Mouse (Mus musculus): ENCODE results near the gene Siah1a. TPM values are rescaled to one million over a fixed set of nuclear protein-coding genes. Genes with fewer than 3 reads are reported as not detected.

Siah1a gene
- total and polyA plus RNA-seq, 2 experiments from 2014 or later, result 31.0 to 40.4 TPM

- ATAC-seq (ENCODE audit: insufficient read depth, low read depth), result peak; percentile 46; the same call in 1 of the 2 replicates
- DNase-seq (ENCODE audit: low spot score), result no peak
- H3K9ac ChIP-seq (replicated peaks; ENCODE audit: low read depth, low read length), result no peak overlapping the region
- no peak overlapping the region for H3K4me3 ChIP-seq (ENCODE audit: low read depth, low read length)
- no peak overlapping the region for H3K4me2 ChIP-seq (ENCODE audit: low read depth, low read length)
- no peaks in the 10 kb centered on the region for H3K9me3 ChIP-seq (replicated peaks; ENCODE audit: control insufficient read depth, low read length)
- WGBS, result 72% methylated on average over 9 of the region's 9 CpGs
- no peaks in the 10 kb centered on the region for H3K27me3 ChIP-seq (ENCODE audit: control insufficient read depth, insufficient read depth, low read length)
- H3K4me1 ChIP-seq (ENCODE audit: control insufficient read depth, insufficient read depth), result peaks cover 19% of the 10 kb centered on the region
- no peak overlapping the region for H3K27ac ChIP-seq (ENCODE audit: low read depth)
- no peaks in the 10 kb centered on the region for H3K36me3 ChIP-seq (replicated peaks; ENCODE audit: control insufficient read depth, insufficient read depth, low read length)
- TF ChIP-seq CTCF (IDR thresholded peaks at IDR 0.05; ENCODE audit: low read depth), result no peak
- TF ChIP-seq EP300 (IDR thresholded peaks at IDR 0.05; ENCODE audit: low read depth), result no peak
Measured at GRCm38 (mm10) chr8:86766548-86767211, 20.9 kb upstream of the Siah1a start.

GRCm38 (mm10) chr8:86765669-86766068 is 19.9 kb upstream of the Siah1a start:
- ATAC-seq (ENCODE audit: insufficient read depth, low read depth), result no peak
- H3K4me3 ChIP-seq (ENCODE audit: low read depth, low read length), result no peak overlapping the region
- WGBS, result 88% methylated on average over 8 of the region's 8 CpGs
- H3K27ac ChIP-seq (ENCODE audit: low read depth), result no peak overlapping the region
- no peak for DNase-seq (ENCODE audit: low spot score)
- no peak overlapping the region for H3K9ac ChIP-seq (replicated peaks; ENCODE audit: low read depth, low read length)
- TF ChIP-seq EP300 (IDR thresholded peaks at IDR 0.05; ENCODE audit: low read depth), result no peak
- no peak for TF ChIP-seq CTCF (IDR thresholded peaks at IDR 0.05; ENCODE audit: low read depth)
- H3K4me2 ChIP-seq (ENCODE audit: low read depth, low read length), result no peak overlapping the region
- no peaks in the 10 kb centered on the region for H3K36me3 ChIP-seq (replicated peaks; ENCODE audit: control insufficient read depth, insufficient read depth, low read length)
- no peaks in the 10 kb centered on the region for H3K9me3 ChIP-seq (replicated peaks; ENCODE audit: control insufficient read depth, low read length)
- no peaks in the 10 kb centered on the region for H3K27me3 ChIP-seq (ENCODE audit: control insufficient read depth, insufficient read depth, low read length)
- peaks cover 19% of the 10 kb centered on the region for H3K4me1 ChIP-seq (ENCODE audit: control insufficient read depth, insufficient read depth)

DNA sequence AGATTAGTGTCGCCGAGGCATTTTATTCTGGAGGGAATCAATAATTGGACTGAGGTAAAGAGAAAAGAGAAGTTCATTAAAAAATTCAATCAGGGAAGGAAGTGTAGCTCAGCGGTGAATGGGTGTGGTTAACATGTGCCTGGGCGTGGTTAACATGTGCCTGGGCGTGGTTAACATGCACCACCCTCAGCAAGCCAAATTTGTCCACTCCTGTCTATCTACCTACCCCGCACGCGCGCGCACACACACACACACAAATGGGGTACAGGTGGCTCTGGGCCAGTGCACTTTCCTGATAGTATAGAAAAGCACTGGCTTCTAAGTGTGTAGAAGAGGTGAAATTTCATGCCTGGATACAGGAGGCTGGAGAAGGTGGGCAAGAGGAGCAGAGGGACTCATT is 19.4 kb upstream of the Siah1a start:
- 85% methylated on average over 10 of the region's 10 CpGs for WGBS

DNA sequence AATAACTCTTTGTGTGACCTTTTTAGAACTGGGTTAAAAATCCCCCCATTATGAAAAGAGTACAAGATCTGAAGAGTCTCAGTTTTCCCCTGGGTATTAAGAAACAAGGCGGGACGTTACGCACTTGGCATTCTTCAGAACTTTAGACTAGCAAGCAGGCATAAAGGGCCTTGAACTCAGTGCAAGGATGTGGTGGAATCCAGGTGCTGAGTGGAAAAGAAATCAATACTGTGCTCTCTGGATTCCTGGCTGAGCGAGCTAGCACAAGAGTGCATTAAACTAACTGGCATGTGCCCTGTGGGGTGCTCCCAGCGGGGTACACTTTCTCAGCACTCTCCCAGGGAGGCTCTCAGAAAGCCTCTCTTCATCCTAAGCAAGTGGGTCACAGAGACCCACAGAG is 17.1 kb upstream of the Siah1a start:
- H3K9ac ChIP-seq (replicated peaks; ENCODE audit: low read depth, low read length), result no peak overlapping the region
- DNase-seq (ENCODE audit: low spot score) (no peak), ATAC-seq (ENCODE audit: insufficient read depth, low read depth) (no peak)
- WGBS, result 68% methylated on average over 5 of the region's 5 CpGs
- 0 out of 2 replicates have a peak, but pooled peaks cover 16% of the 10 kb centered on the region for H3K4me1 ChIP-seq (ENCODE audit: control insufficient read depth, insufficient read depth)
- H3K27ac ChIP-seq (ENCODE audit: low read depth), result no peak overlapping the region
- no peak overlapping the region for H3K4me3 ChIP-seq (ENCODE audit: low read depth, low read length)
- H3K4me2 ChIP-seq (ENCODE audit: low read depth, low read length), result no peak overlapping the region
- no peaks in the 10 kb centered on the region for H3K27me3 ChIP-seq (ENCODE audit: control insufficient read depth, insufficient read depth, low read length)
- no peaks in the 10 kb centered on the region for H3K9me3 ChIP-seq (replicated peaks; ENCODE audit: control insufficient read depth, low read length)
- TF ChIP-seq CTCF (IDR thresholded peaks at IDR 0.05; ENCODE audit: low read depth) (no peak), EP300 (IDR thresholded peaks at IDR 0.05; ENCODE audit: low read depth) (no peak)
- no peaks in the 10 kb centered on the region for H3K36me3 ChIP-seq (replicated peaks; ENCODE audit: control insufficient read depth, insufficient read depth, low read length)

More for the DNA sequence above, 19.4 kb upstream of the Siah1a start:
- H3K9ac ChIP-seq (replicated peaks; ENCODE audit: low read depth, low read length), result no peak overlapping the region
- no peaks in the 10 kb centered on the region for H3K27me3 ChIP-seq (ENCODE audit: control insufficient read depth, insufficient read depth, low read length)
- no peak overlapping the region for H3K27ac ChIP-seq (ENCODE audit: low read depth)
- ATAC-seq (ENCODE audit: insufficient read depth, low read depth), result no peak
- H3K4me1 ChIP-seq (ENCODE audit: control insufficient read depth, insufficient read depth), result peaks cover 19% of the 10 kb centered on the region
- H3K9me3 ChIP-seq (replicated peaks; ENCODE audit: control insufficient read depth, low read length), result no peaks in the 10 kb centered on the region
- DNase-seq (ENCODE audit: low spot score), result no peak
- no peak overlapping the region for H3K4me2 ChIP-seq (ENCODE audit: low read depth, low read length)
- H3K36me3 ChIP-seq (replicated peaks; ENCODE audit: control insufficient read depth, insufficient read depth, low read length), result no peaks in the 10 kb centered on the region
- H3K4me3 ChIP-seq (ENCODE audit: low read depth, low read length), result no peak overlapping the region
- no peak for TF ChIP-seq CTCF (IDR thresholded peaks at IDR 0.05; ENCODE audit: low read depth)
- no peak for TF ChIP-seq EP300 (IDR thresholded peaks at IDR 0.05; ENCODE audit: low read depth)

DNA sequence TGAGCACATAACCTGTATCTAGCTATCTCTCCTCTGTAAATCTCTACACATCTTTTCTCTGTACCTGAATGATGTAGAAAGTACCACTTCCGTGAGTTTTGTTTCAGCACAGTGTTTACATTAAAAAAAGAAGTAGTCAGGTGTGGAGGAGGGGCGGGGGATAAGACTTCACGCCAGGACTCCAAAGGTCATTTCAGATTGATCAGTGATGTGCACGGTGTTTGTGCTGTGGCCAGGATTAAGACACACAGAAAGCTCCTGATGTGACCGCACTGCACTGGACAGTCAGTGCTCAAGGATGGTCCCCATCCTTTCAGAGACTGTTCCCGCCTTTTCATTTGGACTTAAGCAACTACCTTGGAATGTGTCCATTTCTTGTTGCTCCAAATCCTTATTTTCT is 15.0 kb upstream of the Siah1a start:
- DNase-seq (ENCODE audit: low spot score) (no peak), ATAC-seq (ENCODE audit: insufficient read depth, low read depth) (no peak)
- no peaks in the 10 kb centered on the region for H3K9me3 ChIP-seq (replicated peaks; ENCODE audit: control insufficient read depth, low read length)
- no peak overlapping the region for H3K27ac ChIP-seq (ENCODE audit: low read depth)
- TF ChIP-seq EP300 (IDR thresholded peaks at IDR 0.05; ENCODE audit: low read depth) (no peak), CTCF (IDR thresholded peaks at IDR 0.05; ENCODE audit: low read depth) (no peak)
- H3K9ac ChIP-seq (replicated peaks; ENCODE audit: low read depth, low read length), result no peak overlapping the region
- no peaks in the 10 kb centered on the region for H3K27me3 ChIP-seq (ENCODE audit: control insufficient read depth, insufficient read depth, low read length)
- 82% methylated on average over 6 of the region's 6 CpGs for WGBS
- H3K4me1 ChIP-seq (ENCODE audit: control insufficient read depth, insufficient read depth), result 0 out of 2 replicates have a peak, but pooled peaks cover 6% of the 10 kb centered on the region
- H3K36me3 ChIP-seq (replicated peaks; ENCODE audit: control insufficient read depth, insufficient read depth, low read length), result no peaks in the 10 kb centered on the region
- H3K4me3 ChIP-seq (ENCODE audit: low read depth, low read length), result no peak overlapping the region
- H3K4me2 ChIP-seq (ENCODE audit: low read depth, low read length), result no peak overlapping the region

GRCm38 (mm10) chr8:86759090-86759491 is 13.4 kb upstream of the Siah1a start:
- H3K9me3 ChIP-seq (replicated peaks; ENCODE audit: control insufficient read depth, low read length), result no peaks in the 10 kb centered on the region
- H3K4me3 ChIP-seq (ENCODE audit: low read depth, low read length), result no peak overlapping the region
- H3K27me3 ChIP-seq (ENCODE audit: control insufficient read depth, insufficient read depth, low read length), result no peaks in the 10 kb centered on the region
- DNase-seq (ENCODE audit: low spot score), result no peak
- no peak for ATAC-seq (ENCODE audit: insufficient read depth, low read depth)
- H3K27ac ChIP-seq (ENCODE audit: low read depth), result peak overlapping the region; percentile 46; the same call in 1 of the 2 replicates
- H3K36me3 ChIP-seq (replicated peaks; ENCODE audit: control insufficient read depth, insufficient read depth, low read length), result no peaks in the 10 kb centered on the region
- H3K9ac ChIP-seq (replicated peaks; ENCODE audit: low read depth, low read length), result no peak overlapping the region
- TF ChIP-seq EP300 (IDR thresholded peaks at IDR 0.05; ENCODE audit: low read depth) (no peak), CTCF (IDR thresholded peaks at IDR 0.05; ENCODE audit: low read depth) (no peak)
- H3K4me2 ChIP-seq (ENCODE audit: low read depth, low read length), result no peak overlapping the region
- 0 out of 2 replicates have a peak, but pooled peaks cover 6% of the 10 kb centered on the region for H3K4me1 ChIP-seq (ENCODE audit: control insufficient read depth, insufficient read depth)
- 27% methylated on average over 4 of the region's 4 CpGs for WGBS
